Mouse (Mus musculus) heart, embryonic 13.5 days (tissue): Measurements from ENCODE around the gene Moxd1. TPM values are rescaled to one million over a fixed set of nuclear protein-coding genes. Genes with fewer than 3 reads are reported as not detected.

ENCODE experiments used
- ATAC-seq: fragments of 200-750 bp; cut with Nextera tagmentation; 2 replicates; pipeline ENCODE4 v1.8.0; 2017; ENCODE audit warnings: moderate TSS enrichment; ENCODE audit not compliant: insufficient number of reproducible peaks, low FRiP score, low TSS enrichment; ENCODE audit errors: extremely low read depth
- H3K27ac ChIP-seq: fragments of 300-500 bp; sonication (generic); replicated peaks from 2 replicates; pipeline ENCODE4 v1.5.1; 2015; ENCODE audit warnings: moderate library complexity, mild to moderate bottlenecking, inconsistent platforms
- H3K27me3 ChIP-seq: fragments of 300-500 bp; sonication (generic); replicated peaks from 2 replicates; pipeline ENCODE4 v1.6.1; 2015; ENCODE audit warnings: mild to moderate bottlenecking, inconsistent platforms
- H3K36me3 ChIP-seq: fragments of 300-500 bp; sonication (generic); 2 replicates; pipeline ENCODE4 v1.6.1; 2015; ENCODE audit warnings: mild to moderate bottlenecking, inconsistent platforms
- H3K4me1 ChIP-seq: fragments of 300-500 bp; sonication (generic); 2 replicates; pipeline ENCODE4 v1.6.1; 2015; ENCODE audit warnings: inconsistent platforms
- H3K4me2 ChIP-seq: fragments of 300-500 bp; sonication (generic); 2 replicates; pipeline ENCODE4 v1.6.1; 2015; ENCODE audit warnings: inconsistent platforms, mild to moderate bottlenecking, moderate library complexity
- H3K4me3 ChIP-seq: fragments of 300-500 bp; sonication (generic); 2 replicates; pipeline ENCODE4 v1.5.1; 2015; ENCODE audit warnings: moderate library complexity, mild to moderate bottlenecking, inconsistent platforms
- H3K9ac ChIP-seq: fragments of 300-500 bp; sonication (generic); 2 replicates; pipeline ENCODE4 v1.6.1; 2015; ENCODE audit warnings: inconsistent platforms, mild to moderate bottlenecking, moderate library complexity
- H3K9me3 ChIP-seq: fragments of 300-500 bp; sonication (generic); 2 replicates; pipeline ENCODE4 v1.6.1; 2016; ENCODE audit warnings: inconsistent platforms
- WGBS: fragments of 180-500 bp; shearing (Covaris S2); methylation state at CpG from one replicate; pipeline ENCODE4 v1.1.7; 2015; ENCODE audit warnings: mixed read lengths; 5-methylcytosine and 5-hydroxymethylcytosine counted together
- polyA plus RNA-seq: library from polyadenylated mRNA; unstranded; fragments of >200 nt; fragmentation: Nextera tagmentation; extraction: Ambion mirVana; gene quantifications from 2 replicates; pipeline ENCODE4 v1.2.1, GENCODE M21; 2015

Moxd1 gene
- polyA plus RNA-seq, 1 experiment from 2014 or later = 5.2 TPM

DNA sequence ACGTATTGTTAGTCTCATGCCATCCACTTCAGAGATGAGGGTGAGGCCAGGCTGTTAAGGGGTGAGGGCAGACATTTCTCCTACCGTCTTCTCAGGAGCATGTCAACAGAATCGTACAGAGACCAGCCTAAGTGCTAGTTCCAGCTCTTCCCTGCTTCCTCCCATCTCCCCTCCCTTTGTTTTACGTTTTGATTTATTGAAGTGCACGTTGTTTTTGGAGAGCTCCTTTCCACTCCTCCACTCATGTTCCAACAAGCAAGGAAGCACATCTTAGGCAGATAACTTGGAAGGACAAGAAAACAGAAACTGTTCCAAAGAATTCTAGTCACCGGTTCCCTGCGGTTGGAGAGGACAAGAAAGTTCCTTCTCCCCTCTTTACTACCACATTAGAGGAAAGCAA lies 52.9 kb downstream of the Moxd1 start:
- H3K27ac ChIP-seq = no peak overlapping the region

DNA sequence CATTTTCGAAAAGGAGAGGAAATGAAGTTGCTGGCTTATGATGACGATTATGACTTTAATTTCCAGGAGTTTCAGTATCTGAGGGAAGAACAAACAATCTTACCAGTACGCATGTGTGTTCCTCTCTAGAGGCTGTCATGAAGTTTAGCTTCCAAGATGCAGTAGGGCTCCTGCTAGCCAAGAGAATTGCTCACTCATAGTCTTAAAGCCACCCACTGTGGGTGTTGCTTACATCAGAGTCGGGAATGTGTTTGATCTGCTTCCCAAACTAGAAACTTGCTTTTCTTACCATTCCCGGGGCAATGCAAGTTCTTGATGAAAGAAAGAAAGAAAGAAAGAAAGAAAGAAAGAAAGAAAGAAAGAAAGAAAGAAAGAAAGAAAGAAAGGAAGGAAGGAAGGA lies 59.3 kb downstream of the Moxd1 start:
- no peak overlapping the region for H3K4me2 ChIP-seq
- no peak overlapping the region for H3K4me3 ChIP-seq
- no peaks in the 10 kb centered on the region; the same call in 1 of the 2 replicates for H3K27me3 ChIP-seq
- H3K9me3 ChIP-seq = no peaks in the 10 kb centered on the region
- no peak overlapping the region for H3K9ac ChIP-seq
- 43% methylated on average over 5 of the region's 5 CpGs for WGBS
- ATAC-seq = no peak
- H3K27ac ChIP-seq = no peak overlapping the region
- H3K4me1 ChIP-seq = no peaks in the 10 kb centered on the region
- no peaks in the 10 kb centered on the region for H3K36me3 ChIP-seq

More for the DNA sequence above, 52.9 kb downstream of the Moxd1 start:
- Histone ChIP-seq H3K9ac (no peak overlapping the region), H3K4me2 (no peak overlapping the region), H3K27me3 (no peaks in the 10 kb centered on the region), H3K4me3 (no peak overlapping the region), H3K36me3 (no peaks in the 10 kb centered on the region), H3K9me3 (no peaks in the 10 kb centered on the region), H3K4me1 (no peaks in the 10 kb centered on the region)
- ATAC-seq = no peak
- WGBS = 43% methylated on average over 7 of the region's 7 CpGs

DNA sequence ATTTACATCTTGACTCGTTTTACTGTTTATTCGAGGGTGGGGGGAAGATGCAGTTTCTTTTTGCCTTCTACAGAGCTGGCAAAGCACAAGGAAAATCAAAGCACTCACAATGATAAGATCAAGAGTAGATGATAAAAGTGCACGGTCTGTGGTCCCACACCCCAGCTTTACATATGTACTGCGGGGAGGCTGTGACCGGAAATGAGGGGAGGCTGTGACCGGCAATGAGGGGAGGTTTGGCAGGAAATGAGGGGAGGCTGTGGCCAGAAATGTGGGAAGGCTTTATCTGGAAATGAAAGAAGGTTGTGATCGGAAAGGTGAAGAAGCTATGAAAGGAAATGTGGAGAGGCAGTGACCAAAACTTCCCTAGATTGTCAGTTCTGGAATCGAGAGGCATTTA lies 68.3 kb downstream of the Moxd1 start:
- H3K4me2 ChIP-seq = no peak overlapping the region
- no peak for ATAC-seq
- H3K4me3 ChIP-seq = no peak overlapping the region
- no peaks in the 10 kb centered on the region for H3K36me3 ChIP-seq
- no peak overlapping the region for H3K27ac ChIP-seq
- no peak overlapping the region for H3K9ac ChIP-seq
- 51% methylated on average over 8 of the region's 8 CpGs for WGBS
- no peaks in the 10 kb centered on the region for H3K9me3 ChIP-seq
- H3K27me3 ChIP-seq = no peaks in the 10 kb centered on the region
- 0 out of 2 replicates have a peak, but pooled peaks cover 6% of the 10 kb centered on the region for H3K4me1 ChIP-seq

GRCm38 (mm10) chr10:24292671-24293070 lies 69.4 kb downstream of the Moxd1 start:
- WGBS = 87% methylated on average over 1 of the region's 1 CpGs
- no peaks in the 10 kb centered on the region for H3K27me3 ChIP-seq
- 0 out of 2 replicates have a peak, but pooled peaks cover 6% of the 10 kb centered on the region for H3K4me1 ChIP-seq
- no peaks in the 10 kb centered on the region for H3K36me3 ChIP-seq
- ATAC-seq = no peak
- H3K9ac ChIP-seq = no peak overlapping the region
- no peaks in the 10 kb centered on the region for H3K9me3 ChIP-seq
- no peak overlapping the region for H3K27ac ChIP-seq
- no peak overlapping the region for H3K4me2 ChIP-seq
- no peak overlapping the region for H3K4me3 ChIP-seq

DNA sequence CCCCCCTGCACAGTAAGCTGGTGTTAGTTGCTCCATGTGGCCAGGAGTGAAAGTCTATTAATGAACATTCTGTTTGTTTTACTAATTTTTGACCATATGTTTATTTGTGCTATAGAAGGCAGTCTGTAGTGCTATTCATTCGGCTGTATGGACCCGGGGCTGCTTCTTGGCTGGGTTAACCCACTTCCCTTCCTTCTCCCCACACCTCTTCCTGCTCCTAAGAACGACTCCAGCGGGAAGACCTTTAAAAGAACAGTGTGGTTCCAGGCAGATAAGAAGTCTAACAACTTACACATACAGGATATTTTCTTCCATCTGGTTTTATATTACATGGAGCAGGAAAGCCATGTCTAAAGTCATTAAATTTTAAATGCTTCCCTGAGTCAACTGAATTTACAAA lies 73.3 kb downstream of the Moxd1 start:
- Histone ChIP-seq H3K27me3 (no peaks in the 10 kb centered on the region), H3K4me2 (no peak overlapping the region), H3K4me3 (no peak overlapping the region), H3K4me1 (0 out of 2 replicates have a peak, but pooled peaks cover 6% of the 10 kb centered on the region), H3K9me3 (no peaks in the 10 kb centered on the region), H3K9ac (no peak overlapping the region), H3K27ac (peak overlapping the region; percentile 58), H3K36me3 (no peaks in the 10 kb centered on the region)
- ATAC-seq = no peak
- WGBS = 28% methylated on average over 4 of the region's 4 CpGs

DNA sequence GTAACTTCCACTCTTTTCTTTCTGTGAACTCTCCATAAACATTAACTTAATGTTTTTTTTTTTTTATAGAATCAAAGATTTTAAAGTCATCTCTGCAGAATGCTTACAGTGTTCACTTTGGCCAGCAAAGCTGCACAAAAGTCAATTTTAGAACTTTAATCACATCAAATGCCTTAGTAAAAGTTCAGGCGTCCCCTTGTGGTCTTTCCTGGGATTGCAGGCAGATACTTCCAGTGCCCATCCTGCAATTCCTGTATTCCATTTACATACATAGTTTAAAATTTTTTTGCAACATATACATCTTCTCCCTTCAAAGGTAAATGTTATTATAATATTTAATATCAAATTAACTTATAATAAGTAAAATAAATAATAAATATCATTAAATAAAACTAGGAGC lies 74.5 kb downstream of the Moxd1 start:
- no peak overlapping the region for H3K4me2 ChIP-seq
- H3K27me3 ChIP-seq = no peaks in the 10 kb centered on the region
- no peak for ATAC-seq
- no peak overlapping the region for H3K4me3 ChIP-seq
- H3K9me3 ChIP-seq = no peaks in the 10 kb centered on the region
- WGBS = 0% methylated on average over 1 of the region's 1 CpGs
- H3K4me1 ChIP-seq = 0 out of 2 replicates have a peak, but pooled peaks cover 6% of the 10 kb centered on the region
- no peaks in the 10 kb centered on the region for H3K36me3 ChIP-seq
- no peak overlapping the region for H3K9ac ChIP-seq
- no peak overlapping the region for H3K27ac ChIP-seq

DNA sequence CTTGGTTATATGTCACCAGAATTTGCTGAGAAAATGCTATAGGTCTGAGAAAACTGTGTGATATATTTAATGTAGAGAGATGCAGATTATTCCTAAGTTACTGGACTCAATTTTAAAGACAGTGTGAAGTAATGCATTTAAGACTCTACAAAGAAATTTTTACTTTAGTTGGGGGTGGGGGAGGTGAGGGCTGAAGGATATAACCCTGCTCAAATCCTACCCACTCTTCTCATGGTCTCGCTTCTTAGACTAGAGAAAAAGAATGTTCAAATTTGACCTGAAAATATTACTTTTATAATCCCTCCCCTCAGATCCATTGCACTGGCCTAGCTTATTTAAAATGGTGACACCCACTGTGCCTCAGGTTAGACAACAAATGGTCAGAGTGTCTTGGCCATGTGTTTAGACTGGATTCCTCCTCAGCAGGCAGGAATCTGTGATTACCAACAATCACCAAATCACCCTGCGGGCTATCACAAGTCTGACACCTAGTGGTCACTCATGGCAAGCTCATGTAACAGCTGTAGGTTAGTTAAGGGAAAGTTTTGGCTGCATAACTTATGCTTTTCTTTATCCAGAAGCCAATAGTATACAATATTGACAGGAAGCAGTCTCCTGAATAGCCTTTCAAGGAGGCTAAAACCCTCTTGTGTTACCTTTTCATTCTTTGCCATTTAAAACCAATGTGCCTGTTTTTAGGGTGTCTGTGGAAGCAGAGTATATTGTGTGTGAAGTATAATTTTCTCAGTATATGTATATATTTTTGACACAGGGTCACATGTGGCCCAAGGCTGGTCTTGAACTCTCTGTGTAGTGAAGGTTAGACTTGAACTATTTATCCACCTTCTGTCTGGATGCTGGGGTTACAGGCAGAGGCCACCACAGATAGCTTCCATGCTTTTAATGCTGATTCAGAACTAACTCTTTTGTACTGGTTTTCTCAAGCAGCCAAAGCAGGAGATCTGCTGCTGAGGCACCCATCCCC lies 75.2 kb downstream of the Moxd1 start:
- 0 out of 2 replicates have a peak, but pooled peaks cover 6% of the 10 kb centered on the region for H3K4me1 ChIP-seq
- ATAC-seq = no peak
- no peak overlapping the region for H3K9ac ChIP-seq
- H3K9me3 ChIP-seq = no peaks in the 10 kb centered on the region
- WGBS = 43% methylated on average over 2 of the region's 2 CpGs
- H3K4me2 ChIP-seq = no peak overlapping the region
- no peak overlapping the region for H3K4me3 ChIP-seq
- H3K27me3 ChIP-seq = no peaks in the 10 kb centered on the region
- no peak overlapping the region for H3K27ac ChIP-seq
- no peaks in the 10 kb centered on the region for H3K36me3 ChIP-seq

GRCm38 (mm10) chr10:24312191-24312611 lies 88.9 kb downstream of the Moxd1 start:
- Histone ChIP-seq H3K4me2 (peak overlapping the region; percentile 55), H3K4me3 (peak overlapping the region; percentile 30), H3K36me3 (no peaks in the 10 kb centered on the region), H3K27ac (no peak overlapping the region), H3K9me3 (0 out of 2 replicates have a peak, but pooled peaks cover 3% of the 10 kb centered on the region), H3K9ac (no peak overlapping the region), H3K27me3 (no peaks in the 10 kb centered on the region), H3K4me1 (peaks cover 3% of the 10 kb centered on the region; the same call in 1 of the 2 replicates)
- 1% methylated on average over 9 of the region's 9 CpGs for WGBS
- ATAC-seq = no peak

GRCm38 (mm10) chr10:24317126-24317836 lies 94.0 kb downstream of the Moxd1 start:
- Histone ChIP-seq H3K27me3 (no peaks in the 10 kb centered on the region), H3K4me3 (no peak overlapping the region), H3K36me3 (no peaks in the 10 kb centered on the region), H3K9me3 (no peaks in the 10 kb centered on the region), H3K4me1 (peaks cover 6% of the 10 kb centered on the region; the same call in 1 of the 2 replicates), H3K4me2 (peak overlapping the region; percentile 24; the same call in 1 of the 2 replicates), H3K27ac (no peak overlapping the region), H3K9ac (no peak overlapping the region)
- 57% methylated on average over 19 of the region's 19 CpGs for WGBS
- ATAC-seq = no peak

GRCm38 (mm10) chr10:24320326-24320725 lies 97.0 kb downstream of the Moxd1 start:
- no peaks in the 10 kb centered on the region for H3K9me3 ChIP-seq
- H3K27ac ChIP-seq = no peak overlapping the region
- no peak for ATAC-seq
- no peak overlapping the region for H3K4me3 ChIP-seq
- H3K27me3 ChIP-seq = no peaks in the 10 kb centered on the region
- H3K36me3 ChIP-seq = no peaks in the 10 kb centered on the region
- no peak overlapping the region for H3K4me2 ChIP-seq
- WGBS = 65% methylated on average over 3 of the region's 3 CpGs
- H3K9ac ChIP-seq = no peak overlapping the region
- H3K4me1 ChIP-seq = peaks cover 6% of the 10 kb centered on the region; the same call in 1 of the 2 replicates

- H3K9me3 ChIP-seq = no peaks in the 10 kb centered on the region
- H3K4me3 ChIP-seq = no peak overlapping the region
- H3K4me1 ChIP-seq = no peaks in the 10 kb centered on the region
- no peak overlapping the region for H3K27ac ChIP-seq
- no peaks in the 10 kb centered on the region for H3K27me3 ChIP-seq
- no peak overlapping the region for H3K4me2 ChIP-seq
- 80% methylated on average over 4 of the region's 4 CpGs for WGBS
- H3K9ac ChIP-seq = no peak overlapping the region
- no peaks in the 10 kb centered on the region for H3K36me3 ChIP-seq
- ATAC-seq = no peak
These were observed 99.7 kb downstream of the Moxd1 start for GRCm38 (mm10) chr10:24323066-24323465.
